Mouse (Mus musculus) MEL (cell line): Measurements from ENCODE around the gene Wdr93.

Experiments
- CTCF ChIP-seq, 3 experiments: IDR thresholded peaks in 2 of 3; conservative IDR thresholded peaks in 1 of 3; 2 replicates each; pipeline ENCODE4 v1.5.1; 2011 to 2012; ENCODE audit warnings: low read length in 3 of 3, low read depth in 2 of 3, mild to moderate bottlenecking in 2 of 3, improper control_type of control experiment in 1 of 3, inconsistent platforms in 1 of 3, mixed read lengths in 1 of 3, moderate library complexity in 1 of 3; ENCODE audit not compliant: control insufficient read depth in 1 of 3, insufficient read depth in 1 of 3, poor library complexity in 1 of 3, severe bottlenecking in 1 of 3
- EP300 ChIP-seq, 2 experiments: IDR thresholded peaks; 2 replicates each; pipeline ENCODE4 v1.6.1; 2011; ENCODE audit warnings: improper control_type of control experiment in 2 of 2, low read length in 2 of 2, low read depth in 1 of 2, mild to moderate bottlenecking in 1 of 2
- JUND ChIP-seq: IDR thresholded peaks from 2 replicates; pipeline ENCODE4 v1.6.1; 2011; ENCODE audit warnings: low read depth, mild to moderate bottlenecking, improper control_type of control experiment, low read length
- KAT2A ChIP-seq: conservative IDR thresholded peaks from 2 replicates; pipeline ENCODE4 v1.6.1; 2012; ENCODE audit warnings: low read depth, low read length, improper control_type of control experiment, inconsistent platforms
- MAZ ChIP-seq: IDR thresholded peaks from 2 replicates; pipeline ENCODE4 v1.6.1; 2012; ENCODE audit warnings: low read depth, mild to moderate bottlenecking, inconsistent platforms, low read length, improper control_type of control experiment
- POLR2AphosphoS2 ChIP-seq: IDR thresholded peaks from 2 replicates; pipeline ENCODE4 v1.6.1; 2011; ENCODE audit warnings: low read length, improper control_type of control experiment

- no peak for TF ChIP-seq CTCF (IDR thresholded peaks at IDR 0.05 in 2 of 3, conservative IDR thresholded peaks at IDR 0.05 in 1 of 3; ENCODE audit: control insufficient read depth in 1 of 3, insufficient read depth in 1 of 3, low read depth in 2 of 3, low read length in 3 of 3, poor library complexity in 1 of 3, severe bottlenecking in 1 of 3)
- no peak for TF ChIP-seq JUND
- TF ChIP-seq EP300 (IDR thresholded peaks at IDR 0.05; ENCODE audit: low read depth in 1 of 2, low read length in 2 of 2), result peak; percentile 77 to 83
- TF ChIP-seq POLR2AphosphoS2, result no peak
- no peak for TF ChIP-seq KAT2A
- TF ChIP-seq MAZ, result no peak
Observed at GRCm38 (mm10) chr7:79744585-79744984, 1.6 kb downstream of the Wdr93 start.
